Mouse (Mus musculus): ENCODE measurements around the gene Col5a1.

Col5a1 gene

GRCm38 (mm10) chr2:27885456-27886147 lies 623 bp upstream of the Col5a1 start:
- DNase-seq (ENCODE audit: inconsistent ontology term): no peak

GRCm38 (mm10) chr2:27886608-27887460 lies 609 bp downstream of the Col5a1 start:
- peak; percentile 73 for DNase-seq (ENCODE audit: inconsistent ontology term)

- DNase-seq (ENCODE audit: inconsistent ontology term): peak; percentile 76
Measured at GRCm38 (mm10) chr2:27887461-27888264, 1.4 kb downstream of the Col5a1 start.

GRCm38 (mm10) chr2:27888603-27889545 lies 2.6 kb downstream of the Col5a1 start:
- peak; percentile 73 for DNase-seq (ENCODE audit: inconsistent ontology term)

- peak; percentile 71 for DNase-seq (ENCODE audit: inconsistent ontology term)
Measured at GRCm38 (mm10) chr2:27891922-27892541, 5.8 kb downstream of the Col5a1 start.

- DNase-seq (ENCODE audit: inconsistent ontology term): no peak
Measured at GRCm38 (mm10) chr2:27893015-27893414, 6.8 kb downstream of the Col5a1 start.

- no peak for DNase-seq (ENCODE audit: inconsistent ontology term)
Measured at GRCm38 (mm10) chr2:27894986-27895385, 8.8 kb downstream of the Col5a1 start.

GRCm38 (mm10) chr2:27895648-27896047 lies 9.4 kb downstream of the Col5a1 start:
- DNase-seq (ENCODE audit: inconsistent ontology term): no peak

GRCm38 (mm10) chr2:27897161-27897560 lies 10.9 kb downstream of the Col5a1 start:
- no peak for DNase-seq (ENCODE audit: inconsistent ontology term)

- no peak for DNase-seq (ENCODE audit: inconsistent ontology term)
Measured at GRCm38 (mm10) chr2:27899894-27900293, 13.7 kb downstream of the Col5a1 start.

- no peak for DNase-seq (ENCODE audit: inconsistent ontology term)
Measured at GRCm38 (mm10) chr2:27901076-27901475, 14.9 kb downstream of the Col5a1 start.

GRCm38 (mm10) chr2:27901525-27902245 lies 15.5 kb downstream of the Col5a1 start:
- no peak for DNase-seq (ENCODE audit: inconsistent ontology term)

GRCm38 (mm10) chr2:27902318-27902717 lies 16.1 kb downstream of the Col5a1 start:
- no peak for DNase-seq (ENCODE audit: inconsistent ontology term)

- no peak for DNase-seq (ENCODE audit: inconsistent ontology term)
Measured at GRCm38 (mm10) chr2:27905411-27905810, 19.2 kb downstream of the Col5a1 start.

GRCm38 (mm10) chr2:27910501-27910900 lies 24.3 kb downstream of the Col5a1 start:
- no peak for DNase-seq (ENCODE audit: inconsistent ontology term)

GRCm38 (mm10) chr2:27912546-27913275 lies 26.5 kb downstream of the Col5a1 start:
- DNase-seq (ENCODE audit: inconsistent ontology term): no peak

GRCm38 (mm10) chr2:27915726-27916125 lies 29.5 kb downstream of the Col5a1 start:
- no peak for DNase-seq (ENCODE audit: inconsistent ontology term)

- DNase-seq (ENCODE audit: inconsistent ontology term): peak; percentile 89
Measured at GRCm38 (mm10) chr2:27916316-27916715, 30.1 kb downstream of the Col5a1 start.

GRCm38 (mm10) chr2:27917177-27917576 lies 31.0 kb downstream of the Col5a1 start:
- DNase-seq (ENCODE audit: inconsistent ontology term): no peak

Data from Muller cell, postnatal 12 days (primary cell).